Mouse (Mus musculus): ENCODE results near the gene Olfr1359.
A peak's percentile ranks its signal among the peaks of the same experiment; 100 is the strongest.

Olfr1359 gene

DNA sequence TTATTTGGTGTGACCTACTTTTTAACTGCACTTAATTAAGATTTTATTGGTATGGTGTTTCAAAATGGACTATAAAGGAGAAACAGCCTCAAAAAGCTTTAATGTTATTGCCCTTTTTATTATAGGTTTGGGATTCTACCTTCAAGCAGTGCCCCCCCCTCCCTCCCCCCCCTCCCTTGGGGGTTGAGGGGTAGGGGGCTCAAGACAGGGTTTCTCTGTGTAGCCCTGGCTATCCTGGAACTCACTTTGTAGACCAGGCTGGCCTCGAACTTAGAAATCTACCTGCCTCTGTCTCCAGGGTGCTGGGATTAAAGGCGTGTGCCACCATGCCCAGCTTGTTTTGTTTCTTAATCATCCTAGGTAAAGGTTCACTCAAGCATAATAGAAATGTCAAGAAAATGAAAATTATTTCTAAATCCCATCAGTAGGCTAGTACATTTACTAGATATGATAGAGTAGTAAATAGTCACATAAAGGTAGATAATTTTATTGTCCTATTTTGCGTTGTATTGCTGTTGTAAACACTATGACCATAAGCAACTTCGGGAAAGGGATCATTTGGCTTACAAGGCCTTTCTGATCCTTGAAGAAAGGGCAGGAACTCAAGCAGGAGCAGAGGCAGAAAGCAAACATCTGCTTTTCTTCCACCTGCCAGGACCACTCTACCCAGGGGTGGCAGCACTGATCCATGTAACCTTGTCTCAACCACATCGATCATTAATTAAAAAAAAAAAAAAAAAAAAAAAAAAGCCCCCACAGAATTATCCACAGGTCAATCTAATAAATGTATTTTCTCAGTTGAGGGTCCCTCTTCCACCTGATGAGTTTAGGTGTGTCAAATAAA lies 25.3 kb downstream of the Olfr1359 start:
- peak; percentile 70 for DNase-seq (ENCODE audit: extremely low spot score)

DNA sequence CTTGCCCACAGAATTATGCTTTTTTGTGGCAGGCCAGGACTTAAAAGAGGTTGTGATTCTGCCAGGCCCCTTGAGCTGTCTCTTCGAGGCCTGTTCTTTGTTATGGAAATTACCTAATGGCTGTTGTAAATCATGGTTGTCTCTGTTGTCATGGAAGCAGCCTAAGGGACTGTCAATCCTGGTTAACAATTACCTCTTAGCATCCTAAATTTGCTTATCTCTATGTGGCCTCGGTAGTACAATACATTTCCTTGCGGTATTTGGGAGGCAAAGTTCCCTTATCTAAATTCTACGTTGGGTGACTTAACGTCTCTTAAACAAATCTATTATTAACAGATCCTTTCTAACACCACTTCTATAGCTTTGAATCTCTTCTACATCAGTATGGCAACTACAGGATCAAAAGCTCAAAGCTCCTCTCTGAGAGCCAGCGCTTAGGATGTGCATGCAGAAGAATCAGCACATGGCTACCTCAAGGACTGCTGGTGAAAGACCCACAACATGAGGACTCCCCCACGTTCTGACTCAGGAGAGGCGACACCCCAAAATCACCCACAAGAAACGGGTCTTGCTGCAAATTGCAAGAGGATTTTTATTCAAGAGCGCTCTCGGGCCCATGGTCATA lies 30.1 kb downstream of the Olfr1359 start:
- DNase-seq (ENCODE audit: extremely low spot score), result peak; percentile 52

DNA sequence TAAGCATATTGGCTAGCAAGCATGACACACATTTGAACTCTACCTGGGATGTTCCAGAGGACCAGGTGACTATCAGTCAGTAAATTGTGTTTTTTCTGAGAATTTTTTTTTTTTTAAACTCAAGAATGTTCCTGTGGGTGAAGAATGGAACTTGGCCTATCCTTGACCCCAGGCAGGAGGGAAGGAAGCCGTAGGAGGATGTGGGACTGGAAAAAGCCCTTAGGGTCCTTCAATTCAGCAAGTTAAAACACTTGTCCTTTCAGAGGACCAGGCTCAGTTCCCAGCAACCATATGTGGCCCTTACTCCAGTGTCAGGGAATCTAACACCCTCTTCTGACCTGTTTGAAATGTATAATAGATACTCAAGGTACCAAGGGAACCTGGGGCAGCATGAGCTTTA lies 31.6 kb downstream of the Olfr1359 start:
- DNase-seq (ENCODE audit: extremely low spot score), result no peak

GRCm38 (mm10) chr13:21733466-21733865 lies 35.6 kb downstream of the Olfr1359 start:
- DNase-seq (ENCODE audit: extremely low spot score), result peak; percentile 65

GRCm38 (mm10) chr13:21734010-21734905 lies 36.3 kb downstream of the Olfr1359 start:
- peak; percentile 89 for DNase-seq (ENCODE audit: extremely low spot score)

DNA sequence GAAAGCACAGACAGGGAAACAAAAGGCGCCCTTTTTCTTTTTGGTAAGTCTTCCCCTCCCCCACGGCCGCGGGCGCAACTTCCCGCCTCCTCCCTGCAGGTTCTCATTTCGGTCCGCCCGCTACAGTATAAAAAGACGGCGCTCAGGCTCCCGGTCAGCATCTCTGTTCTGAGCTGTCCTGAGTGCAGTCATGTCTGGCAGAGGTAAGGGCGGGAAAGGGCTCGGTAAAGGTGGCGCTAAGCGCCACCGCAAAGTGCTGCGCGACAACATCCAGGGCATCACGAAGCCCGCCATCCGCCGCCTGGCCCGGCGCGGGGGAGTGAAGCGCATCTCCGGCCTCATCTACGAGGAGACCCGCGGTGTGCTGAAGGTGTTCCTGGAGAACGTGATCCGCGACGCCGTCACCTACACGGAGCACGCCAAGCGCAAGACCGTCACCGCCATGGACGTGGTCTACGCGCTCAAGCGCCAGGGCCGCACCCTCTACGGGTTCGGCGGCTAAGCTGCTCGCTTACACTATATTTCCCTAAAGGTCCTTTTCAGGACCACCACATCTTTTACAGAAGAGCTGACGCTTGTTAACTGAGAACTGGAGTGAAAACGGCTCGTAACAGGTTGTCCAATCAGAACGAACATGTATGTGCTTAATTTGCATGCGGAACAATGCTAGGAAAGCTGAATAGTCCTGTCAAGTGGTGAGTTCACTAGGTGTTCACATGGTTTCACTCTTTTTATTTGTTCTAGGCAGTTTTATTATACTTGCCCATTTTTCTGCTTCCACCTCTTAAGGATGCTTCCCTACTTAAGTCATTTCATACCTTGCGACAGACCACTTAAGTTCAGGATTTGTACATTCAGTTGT lies 37.2 kb downstream of the Olfr1359 start, which contains the start of gene Hist1h4j:
Hist1h4j (plus strand) TSS at position 159 of the 862 bp plus-strand sequence.
- peak; percentile 97 for DNase-seq (ENCODE audit: extremely low spot score)

- DNase-seq (ENCODE audit: extremely low spot score), result no peak
Observed at GRCm38 (mm10) chr13:21745006-21745405, 47.1 kb downstream of the Olfr1359 start.

DNA sequence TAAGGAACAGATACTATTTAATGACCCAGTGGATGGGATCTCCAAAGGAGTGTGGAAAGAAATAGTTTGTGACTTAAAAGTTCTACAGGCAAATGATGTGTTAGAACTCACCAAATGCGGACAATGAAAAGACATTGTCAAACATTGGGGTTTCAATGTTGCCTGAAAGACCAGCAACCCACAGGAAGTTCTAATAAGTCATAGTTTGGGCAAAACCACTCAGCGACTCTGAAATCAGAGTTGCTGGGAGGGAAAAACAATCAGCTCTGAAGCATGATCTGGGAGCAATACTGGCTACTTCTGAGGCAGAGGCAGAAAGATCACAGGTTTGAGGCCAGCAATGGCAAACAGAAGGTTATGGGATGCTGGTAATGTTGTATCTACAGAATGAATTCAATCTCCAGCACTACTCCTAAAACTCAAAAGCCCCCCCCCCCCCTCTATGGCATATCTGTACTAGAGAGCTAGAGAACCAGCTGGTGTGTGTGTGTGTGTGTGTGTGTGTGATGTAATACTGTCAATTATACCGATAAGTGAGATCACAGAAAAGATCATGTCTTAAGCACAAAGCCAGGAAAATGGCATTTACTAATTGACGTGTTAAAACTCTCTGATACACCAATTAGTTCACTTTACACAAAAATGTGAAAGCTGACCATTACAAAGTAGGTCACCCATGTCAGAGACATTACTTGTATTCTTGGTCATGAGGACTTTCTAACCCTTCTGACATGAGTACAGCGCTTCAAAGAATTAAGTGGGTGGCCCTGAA lies 51.7 kb downstream of the Olfr1359 start:
- DNase-seq (ENCODE audit: extremely low spot score), result peak; percentile 74

DNA sequence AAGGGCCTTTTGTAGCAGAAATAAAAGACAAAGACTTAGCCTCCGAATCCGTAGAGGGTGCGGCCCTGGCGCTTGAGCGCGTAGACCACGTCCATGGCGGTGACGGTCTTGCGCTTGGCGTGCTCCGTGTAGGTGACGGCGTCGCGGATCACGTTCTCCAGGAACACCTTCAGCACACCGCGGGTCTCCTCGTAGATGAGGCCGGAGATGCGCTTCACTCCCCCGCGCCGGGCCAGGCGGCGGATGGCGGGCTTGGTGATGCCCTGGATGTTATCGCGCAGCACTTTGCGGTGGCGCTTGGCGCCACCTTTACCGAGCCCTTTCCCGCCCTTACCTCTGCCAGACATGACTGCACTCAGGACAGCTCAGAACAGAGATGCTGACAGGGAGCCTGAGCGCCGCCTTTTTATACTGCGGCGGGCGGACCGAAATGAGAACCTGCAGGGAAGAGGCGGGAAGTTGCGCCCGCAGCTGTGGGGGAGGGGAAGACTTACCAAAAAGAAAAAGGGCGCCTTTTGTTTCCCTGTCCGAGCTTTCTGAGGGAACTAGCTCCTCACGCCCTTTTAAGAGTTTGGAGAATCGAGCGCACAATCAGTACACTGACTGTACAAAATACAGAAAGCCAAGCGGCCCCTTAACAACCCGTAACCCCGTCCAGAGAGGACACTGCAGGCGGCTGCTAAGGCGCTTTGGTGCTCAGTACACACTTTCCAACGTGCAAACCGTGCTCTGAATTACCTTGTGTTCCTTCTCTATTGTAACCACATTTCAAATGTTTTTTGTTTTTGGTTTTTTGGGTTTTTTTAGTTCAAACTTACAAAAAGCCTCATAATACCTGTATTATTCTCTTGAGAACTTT lies 52.5 kb downstream of the Olfr1359 start, which contains the start of gene Hist1h4k:
Hist1h4k (minus strand) TSS at position 347 of the 859 bp plus-strand sequence.
- peak; percentile 98 for DNase-seq (ENCODE audit: extremely low spot score)

- no peak for DNase-seq (ENCODE audit: extremely low spot score)
Observed at GRCm38 (mm10) chr13:21751417-21751816, 53.5 kb downstream of the Olfr1359 start.

DNA sequence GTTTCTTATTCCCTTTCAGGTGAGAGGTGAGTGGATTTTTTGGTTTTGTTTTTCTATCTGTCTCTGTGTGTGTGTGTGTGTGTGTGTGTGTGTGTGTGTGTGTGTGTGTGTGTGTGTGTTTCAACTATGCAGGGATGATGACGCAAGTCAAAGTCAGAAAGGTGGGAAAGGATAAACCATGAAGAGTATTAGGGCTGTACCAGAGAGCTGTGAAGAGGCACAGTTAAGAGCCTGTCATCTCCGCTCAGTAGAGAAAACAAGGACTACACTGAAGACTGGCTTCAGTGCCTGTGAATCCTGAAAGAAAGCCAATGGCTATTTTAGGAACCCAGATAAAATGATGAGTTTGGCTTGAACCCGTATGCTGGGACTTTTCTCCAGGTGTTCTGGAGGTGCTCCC lies 53.9 kb downstream of the Olfr1359 start:
- peak; percentile 35 for DNase-seq (ENCODE audit: extremely low spot score)

GRCm38 (mm10) chr13:21752356-21752755 lies 54.4 kb downstream of the Olfr1359 start:
- DNase-seq (ENCODE audit: extremely low spot score), result peak; percentile 61

GRCm38 (mm10) chr13:21753051-21753523 lies 55.2 kb downstream of the Olfr1359 start:
- DNase-seq (ENCODE audit: extremely low spot score), result peak; percentile 61

DNA sequence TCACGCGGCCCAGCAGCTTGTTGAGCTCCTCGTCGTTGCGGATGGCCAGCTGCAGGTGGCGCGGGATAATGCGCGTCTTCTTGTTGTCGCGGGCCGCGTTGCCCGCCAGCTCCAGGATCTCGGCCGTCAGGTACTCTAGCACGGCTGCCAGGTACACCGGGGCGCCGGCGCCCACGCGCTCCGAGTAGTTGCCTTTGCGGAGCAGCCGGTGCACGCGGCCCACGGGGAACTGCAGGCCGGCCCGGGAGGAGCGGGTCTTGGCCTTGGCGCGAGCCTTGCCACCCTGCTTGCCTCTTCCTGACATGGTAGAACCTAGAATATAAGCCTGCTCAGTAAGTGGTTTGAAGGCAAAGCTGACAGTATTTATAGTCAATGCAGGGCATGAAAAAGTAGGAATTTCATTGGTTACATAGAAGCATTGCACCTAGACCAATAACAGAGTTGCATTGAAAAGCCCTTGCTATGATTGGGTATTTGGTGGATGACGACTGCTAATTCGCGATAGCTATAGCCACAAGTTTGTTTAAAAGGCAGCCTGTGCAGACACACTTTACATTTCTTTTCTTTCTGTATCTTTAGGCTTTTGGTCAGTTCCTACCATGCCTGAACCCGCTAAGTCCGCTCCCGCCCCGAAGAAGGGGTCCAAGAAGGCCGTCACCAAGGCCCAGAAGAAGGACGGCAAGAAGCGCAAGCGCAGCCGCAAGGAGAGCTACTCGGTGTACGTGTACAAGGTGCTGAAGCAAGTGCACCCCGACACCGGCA lies 55.8 kb downstream of the Olfr1359 start, which contains the start of the genes Hist1h2ak and Hist1h2bn:
Hist1h2ak (minus strand) TSS at position 304 of the 762 bp plus-strand sequence.
Hist1h2bn (plus strand) TSS at position 600 of the 762 bp plus-strand sequence.
- DNase-seq (ENCODE audit: extremely low spot score), result peak; percentile 93

DNA sequence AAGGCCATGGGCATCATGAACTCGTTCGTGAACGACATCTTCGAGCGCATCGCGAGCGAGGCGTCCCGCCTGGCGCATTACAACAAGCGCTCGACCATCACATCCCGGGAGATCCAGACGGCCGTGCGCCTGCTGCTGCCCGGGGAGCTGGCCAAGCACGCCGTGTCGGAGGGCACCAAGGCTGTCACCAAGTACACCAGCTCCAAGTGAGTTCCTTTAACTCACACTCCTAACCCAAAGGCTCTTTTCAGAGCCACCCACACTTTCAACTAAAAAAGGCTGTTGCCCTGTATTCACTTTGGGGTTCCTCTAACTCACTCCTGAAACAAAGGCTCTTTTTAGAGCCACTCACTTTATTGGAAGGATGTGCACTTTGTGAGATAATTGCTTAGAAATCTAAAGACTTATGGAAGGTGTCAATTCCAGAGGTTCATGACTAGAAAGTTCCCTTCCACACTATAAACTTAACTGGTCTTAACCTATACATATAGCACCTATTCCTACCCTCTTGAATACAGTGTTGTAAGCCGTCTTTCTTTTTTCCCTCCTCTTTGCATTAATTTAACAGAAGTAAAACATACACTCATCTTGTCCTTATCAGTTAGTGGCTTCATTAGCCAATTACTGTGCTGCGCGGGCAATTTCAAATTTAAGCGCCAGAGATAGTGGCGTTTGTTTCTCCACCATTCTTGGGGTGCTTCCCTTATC lies 56.5 kb downstream of the Olfr1359 start:
- peak; percentile 70 for DNase-seq (ENCODE audit: extremely low spot score)

DNA sequence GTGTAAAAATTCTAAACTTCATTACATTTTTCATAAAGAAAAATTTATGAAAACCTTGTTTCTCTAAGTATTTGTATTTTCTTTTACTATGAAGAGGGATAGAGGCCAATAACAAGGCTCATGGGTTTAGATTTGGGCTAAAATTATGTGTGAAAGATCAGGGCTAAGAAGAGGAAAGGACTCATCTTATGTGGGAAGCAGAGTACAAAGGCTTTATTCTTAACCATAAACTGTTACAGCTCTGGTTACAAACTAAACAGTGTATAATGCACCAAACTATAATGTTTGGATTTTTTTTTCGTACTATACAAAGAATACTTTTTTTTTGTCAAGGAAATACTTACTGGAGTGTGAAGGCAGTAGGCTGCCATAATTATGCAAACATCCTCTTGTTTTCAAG lies 57.8 kb downstream of the Olfr1359 start:
- no peak for DNase-seq (ENCODE audit: extremely low spot score)
